Mouse (Mus musculus): ENCODE data around the gene Arvcf. TPM values are rescaled to one million over a fixed set of nuclear protein-coding genes. Genes with fewer than 3 reads are reported as not detected.
A peak's percentile ranks its signal among the peaks of the same experiment; 100 is the strongest.

The Arvcf gene
- polyA plus RNA-seq, 1 experiment from 2014 or later, result 33.0 TPM

GRCm38 (mm10) chr16:18452361-18452862 is 104.4 kb downstream of the Arvcf start:
- Histone ChIP-seq H3K9me3 (ENCODE audit: control insufficient read depth, low read length) (no peaks in the 10 kb centered on the region), H3K4me1 (replicated peaks; ENCODE audit: control insufficient read depth, insufficient read depth, low read length) (peaks cover 9% of the 10 kb centered on the region), H3K9ac (ENCODE audit: low read length) (no peak overlapping the region), H3K27ac (ENCODE audit: low read depth) (no peak overlapping the region), H3K4me3 (ENCODE audit: low read depth, low read length) (no peak overlapping the region), H3K4me2 (ENCODE audit: low read length) (no peak overlapping the region), H3K36me3 (ENCODE audit: control insufficient read depth, insufficient read depth, low read length) (peaks cover 12% of the 10 kb centered on the region; the same call in 1 of the 2 replicates), H3K27me3 (replicated peaks; ENCODE audit: control insufficient read depth, insufficient read depth, low read length) (no peaks in the 10 kb centered on the region)
- DNase-seq (ENCODE audit: low spot score) (no peak), ATAC-seq (replicated peaks; ENCODE audit: low FRiP score, low TSS enrichment, low read depth) (no peak)
- 80% methylated on average over 8 of the region's 8 CpGs for WGBS

- ATAC-seq (replicated peaks; ENCODE audit: low FRiP score, low TSS enrichment, low read depth), result no peak
- WGBS, result 34% methylated on average over 5 of the region's 5 CpGs
- Histone ChIP-seq H3K36me3 (ENCODE audit: control insufficient read depth, insufficient read depth, low read length) (peaks cover 12% of the 10 kb centered on the region; the same call in 1 of the 2 replicates), H3K4me3 (ENCODE audit: low read depth, low read length) (no peak overlapping the region), H3K4me2 (ENCODE audit: low read length) (no peak overlapping the region), H3K9ac (ENCODE audit: low read length) (no peak overlapping the region), H3K27ac (ENCODE audit: low read depth) (no peak overlapping the region), H3K4me1 (replicated peaks; ENCODE audit: control insufficient read depth, insufficient read depth, low read length) (no peaks in the 10 kb centered on the region), H3K27me3 (replicated peaks; ENCODE audit: control insufficient read depth, insufficient read depth, low read length) (no peaks in the 10 kb centered on the region), H3K9me3 (ENCODE audit: control insufficient read depth, low read length) (no peaks in the 10 kb centered on the region)
- no peak for DNase-seq (ENCODE audit: low spot score)
Observed at GRCm38 (mm10) chr16:18453846-18454245, 105.9 kb downstream of the Arvcf start.

GRCm38 (mm10) chr16:18455407-18455806 is 107.4 kb downstream of the Arvcf start:
- ATAC-seq (replicated peaks; ENCODE audit: low FRiP score, low TSS enrichment, low read depth) (no peak), DNase-seq (ENCODE audit: low spot score) (no peak)
- Histone ChIP-seq H3K36me3 (ENCODE audit: control insufficient read depth, insufficient read depth, low read length) (peaks cover 12% of the 10 kb centered on the region; the same call in 1 of the 2 replicates), H3K4me1 (replicated peaks; ENCODE audit: control insufficient read depth, insufficient read depth, low read length) (peaks cover 14% of the 10 kb centered on the region), H3K27ac (ENCODE audit: low read depth) (no peak overlapping the region), H3K9ac (ENCODE audit: low read length) (no peak overlapping the region), H3K9me3 (ENCODE audit: control insufficient read depth, low read length) (no peaks in the 10 kb centered on the region), H3K4me2 (ENCODE audit: low read length) (no peak overlapping the region), H3K27me3 (replicated peaks; ENCODE audit: control insufficient read depth, insufficient read depth, low read length) (no peaks in the 10 kb centered on the region), H3K4me3 (ENCODE audit: low read depth, low read length) (no peak overlapping the region)
- WGBS, result 84% methylated on average over 6 of the region's 6 CpGs

MicroRNAs encoded within 50 kb of the gene (microRNA counts, 519-probe panel; counts per million panel counts)
- microRNA mmu-miR-185, result 3,256 counts per million, percentile 41 among the panel's probes with 10 or more counts

Small RNA genes within 50 kb of the gene (microRNA-seq; reads per million reads assigned to microRNA genes)
- gene Gm26219 (not detected), gene Mir185 (307 reads per million, percentile 69 among the genes with 10 or more reads in this experiment)

Other genes starting within 250 kb of the Arvcf start
- 3.3 and 5.3 TPM in 2 replicates for gene Rtn4r, start 220.5 kb upstream of the Arvcf start, polyA plus RNA-seq (2014; fragmentation: Nextera tagmentation; extraction: Ambion mirVana)
- not detected in 2 replicates for gene Ccdc188, start 130.3 kb upstream of the Arvcf start, polyA plus RNA-seq (2014; fragmentation: Nextera tagmentation; extraction: Ambion mirVana)
- 11.5 and 15.1 TPM in 2 replicates for gene Zdhhc8, start 113.0 kb upstream of the Arvcf start, polyA plus RNA-seq (2014; fragmentation: Nextera tagmentation; extraction: Ambion mirVana)
- gene Trmt2a, start 99.5 kb upstream of the Arvcf start, polyA plus RNA-seq (2014; fragmentation: Nextera tagmentation; extraction: Ambion mirVana), result 110 and 117 TPM in 2 replicates
- gene Ranbp1, start 99.5 kb upstream of the Arvcf start, polyA plus RNA-seq (2014; fragmentation: Nextera tagmentation; extraction: Ambion mirVana), result 725 and 734 TPM in 2 replicates
- gene Gm49776, start 89.9 kb upstream of the Arvcf start, polyA plus RNA-seq (2014; fragmentation: Nextera tagmentation; extraction: Ambion mirVana), result 4.4 TPM in 1 of 2 replicates, not detected in the other
- gene Dgcr8, start 58.9 kb upstream of the Arvcf start, polyA plus RNA-seq (2014; fragmentation: Nextera tagmentation; extraction: Ambion mirVana), result 37.5 and 39.4 TPM in 2 replicates
- 34.8 and 34.9 TPM in 2 replicates for gene Tango2, start 79 bp upstream of the Arvcf start, polyA plus RNA-seq (2014; fragmentation: Nextera tagmentation; extraction: Ambion mirVana)
- gene Txnrd2, start 78.2 kb downstream of the Arvcf start, polyA plus RNA-seq (2014; fragmentation: Nextera tagmentation; extraction: Ambion mirVana), result 17.0 and 17.4 TPM in 2 replicates
- 95.4 and 95.6 TPM in 2 replicates for gene Comt, start 78.7 kb downstream of the Arvcf start, polyA plus RNA-seq (2014; fragmentation: Nextera tagmentation; extraction: Ambion mirVana)
- 16.9 and 18.6 TPM in 2 replicates for gene Gnb1l, start 150.5 kb downstream of the Arvcf start, polyA plus RNA-seq (2014; fragmentation: Nextera tagmentation; extraction: Ambion mirVana)
- gene Rtl10, start 150.7 kb downstream of the Arvcf start, polyA plus RNA-seq (2014; fragmentation: Nextera tagmentation; extraction: Ambion mirVana), result 2.3 and 3.3 TPM in 2 replicates
- gene Tbx1, start 242.5 kb downstream of the Arvcf start, polyA plus RNA-seq (2014; fragmentation: Nextera tagmentation; extraction: Ambion mirVana), result 0.14 and 0.22 TPM in 2 replicates

All from intestine, embryonic 14.5 days (tissue).